Mouse (Mus musculus) olfactory bulb, adult 2 months (tissue): ENCODE data around the gene Ptprk. TPM values are rescaled to one million over a fixed set of nuclear protein-coding genes. Genes with fewer than 3 reads are reported as not detected.

ENCODE experiments used
- H3K27ac ChIP-seq: fragments of 200-500 bp; 2 replicates; pipeline ENCODE4 v1.5.1; 2012; ENCODE audit warnings: low read depth, low read length; ENCODE audit not compliant: insufficient read depth
- H3K4me1 ChIP-seq: fragments of 200-500 bp; 2 replicates; pipeline ENCODE4 v1.6.1; 2012; ENCODE audit warnings: low read length; ENCODE audit not compliant: control insufficient read depth, insufficient read depth
- H3K4me3 ChIP-seq: fragments of 200-500 bp; 2 replicates; pipeline ENCODE4 v1.5.1; 2012; ENCODE audit warnings: mild to moderate bottlenecking, low read depth, low read length, moderate library complexity; ENCODE audit not compliant: insufficient read depth
- CTCF ChIP-seq: fragments of 200-500 bp; IDR thresholded peaks from 2 replicates; pipeline ENCODE4 v1.5.1; 2012; ENCODE audit warnings: low read depth, mild to moderate bottlenecking, low read length, moderate library complexity; ENCODE audit not compliant: insufficient read depth
- POLR2A ChIP-seq: fragments of 200-500 bp; IDR thresholded peaks from 2 replicates; pipeline ENCODE4 v1.6.1; 2012; ENCODE audit warnings: mild to moderate bottlenecking, low read depth, low read length, moderate library complexity; ENCODE audit not compliant: insufficient read depth
- WGBS: fragments of 180-500 bp; shearing (Covaris S2); methylation state at CpG from one replicate; pipeline ENCODE4 v1.1.7; 2018; 5-methylcytosine and 5-hydroxymethylcytosine counted together
- polyA plus RNA-seq: library from polyadenylated mRNA; stranded (reverse); fragments of >200 nt; gene quantifications from 2 replicates; pipeline ENCODE4 v1.2.4, GENCODE M21; 2012; ENCODE audit warnings: low replicate concordance; ENCODE audit not compliant: missing spikeins, insufficient read depth, insufficient read length

Ptprk gene
- polyA plus RNA-seq, 1 experiment = not detected

DNA sequence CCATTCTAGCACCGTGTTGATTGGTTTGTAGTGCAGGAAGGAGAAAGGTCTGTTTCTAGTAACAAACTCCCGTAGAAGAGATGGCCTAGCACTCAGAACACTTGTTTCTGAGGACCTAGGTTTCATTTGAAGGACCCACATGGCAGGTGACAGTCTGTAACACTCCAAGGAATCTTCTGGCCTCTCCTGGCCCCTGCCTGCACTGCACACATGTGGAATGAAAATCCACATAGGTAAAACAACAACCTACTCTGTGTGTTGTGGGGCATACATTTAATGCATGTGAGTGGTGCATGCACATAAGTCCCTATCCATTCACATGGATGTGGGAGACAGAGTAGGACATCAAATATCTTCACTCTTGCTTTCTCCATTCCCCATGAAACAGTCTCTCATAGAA lies 204.1 kb downstream of the Ptprk start:
- no peaks in the 10 kb centered on the region for H3K4me1 ChIP-seq
- H3K4me3 ChIP-seq = no peak overlapping the region
- TF ChIP-seq POLR2A (no peak), CTCF (no peak)
- 95% methylated on average over 2 of the region's 2 CpGs for WGBS
- H3K27ac ChIP-seq = no peak overlapping the region

DNA sequence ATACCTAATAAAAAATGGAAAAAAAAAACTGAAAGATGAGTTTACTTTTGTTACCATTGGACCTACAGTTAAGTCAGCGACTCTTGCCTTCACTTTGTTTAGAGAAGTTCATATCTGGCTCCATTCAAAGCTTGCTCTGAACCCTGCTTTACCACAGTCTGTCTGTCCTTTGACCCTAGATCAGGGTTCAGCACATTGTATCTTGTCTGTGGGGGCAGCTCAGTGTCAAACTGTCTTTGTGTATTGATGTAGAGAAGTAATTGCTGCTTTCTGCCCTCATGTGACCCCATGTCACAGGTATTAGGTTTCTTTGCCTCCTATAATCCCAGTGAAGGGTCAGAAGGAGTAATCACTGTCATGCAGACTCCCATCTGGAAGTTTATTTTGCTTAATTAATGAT lies 222.9 kb downstream of the Ptprk start:
- TF ChIP-seq POLR2A = no peak
- H3K4me3 ChIP-seq = no peak overlapping the region
- H3K4me1 ChIP-seq = no peaks in the 10 kb centered on the region
- H3K27ac ChIP-seq = no peak overlapping the region
- WGBS = 87% methylated on average over 1 of the region's 1 CpGs

DNA sequence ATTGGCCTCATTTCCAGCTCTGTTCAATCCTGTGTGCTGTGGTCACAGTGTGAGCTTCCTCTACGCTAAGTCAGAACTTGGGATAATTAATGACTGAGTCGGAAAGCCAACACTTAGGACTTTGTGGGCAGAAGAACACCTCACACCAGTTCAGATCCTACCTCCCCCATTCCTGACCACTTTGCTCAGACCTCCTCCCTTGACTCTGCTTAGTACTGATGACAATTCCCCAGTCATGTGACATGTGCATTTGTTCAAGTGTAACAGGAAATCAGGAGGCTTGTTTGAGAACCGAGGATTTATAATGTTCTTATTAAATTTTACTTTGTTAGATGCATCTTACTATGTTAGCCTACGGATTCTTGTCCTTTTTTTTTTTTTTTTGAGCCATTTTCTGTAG lies 224.6 kb downstream of the Ptprk start:
- H3K4me1 ChIP-seq = no peaks in the 10 kb centered on the region
- H3K4me3 ChIP-seq = no peak overlapping the region
- WGBS = 89% methylated on average over 4 of the region's 4 CpGs
- TF ChIP-seq POLR2A (no peak), CTCF (no peak)
- no peak overlapping the region for H3K27ac ChIP-seq

DNA sequence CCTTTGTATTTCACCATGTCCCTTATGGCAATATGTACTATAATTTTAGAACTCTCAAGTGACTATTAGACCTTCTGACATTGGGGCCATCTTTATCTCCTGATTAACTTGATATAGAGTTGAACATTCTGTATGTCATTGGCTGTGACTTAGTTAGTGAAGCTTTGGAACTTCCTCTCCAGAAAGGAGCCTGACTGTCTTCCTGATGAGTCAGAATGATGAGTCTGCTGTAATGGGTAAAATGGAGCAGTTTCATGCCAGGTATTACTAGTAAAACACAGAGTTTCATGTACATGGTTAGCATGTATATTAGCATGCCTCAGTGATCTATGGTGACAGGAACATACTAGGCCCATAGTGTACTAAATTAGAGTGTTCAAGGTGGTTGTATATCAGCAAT lies 229.2 kb downstream of the Ptprk start:
- no peak overlapping the region for H3K27ac ChIP-seq
- no peak for TF ChIP-seq CTCF
- peaks cover 3% of the 10 kb centered on the region; the same call in 1 of the 2 replicates for H3K4me1 ChIP-seq
- H3K4me3 ChIP-seq = no peak overlapping the region

DNA sequence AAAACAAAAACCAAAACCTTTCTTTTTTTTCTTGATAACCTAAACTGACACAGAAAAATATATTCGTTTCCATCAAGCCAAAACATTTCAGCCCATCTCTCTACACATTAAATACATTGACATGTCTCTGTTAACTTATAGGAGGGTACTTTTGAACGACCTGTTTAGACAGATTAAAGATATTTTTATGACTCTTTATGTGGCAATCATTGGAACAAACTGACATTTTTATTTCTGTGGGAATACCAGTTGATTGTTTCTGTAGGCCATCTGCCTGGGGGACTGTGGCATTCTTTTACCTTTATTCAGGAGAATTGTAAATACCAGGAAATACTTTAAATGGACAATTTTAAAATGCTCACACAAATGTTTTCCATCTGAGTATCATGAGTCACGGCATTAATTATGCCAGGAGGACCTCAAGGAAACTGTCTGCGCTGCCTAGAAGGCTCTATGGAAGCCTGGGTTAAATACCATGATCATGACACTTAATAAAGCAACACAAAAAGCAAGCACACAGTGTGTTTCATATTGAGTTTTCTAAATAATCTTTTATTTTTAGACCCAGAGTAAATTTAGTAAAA lies 229.8 kb downstream of the Ptprk start:
- Histone ChIP-seq H3K4me1 (peaks cover 3% of the 10 kb centered on the region; the same call in 1 of the 2 replicates), H3K27ac (no peak overlapping the region), H3K4me3 (no peak overlapping the region)
- WGBS = 78% methylated on average over 4 of the region's 4 CpGs
- no peak for TF ChIP-seq POLR2A
- no peak for TF ChIP-seq CTCF

DNA sequence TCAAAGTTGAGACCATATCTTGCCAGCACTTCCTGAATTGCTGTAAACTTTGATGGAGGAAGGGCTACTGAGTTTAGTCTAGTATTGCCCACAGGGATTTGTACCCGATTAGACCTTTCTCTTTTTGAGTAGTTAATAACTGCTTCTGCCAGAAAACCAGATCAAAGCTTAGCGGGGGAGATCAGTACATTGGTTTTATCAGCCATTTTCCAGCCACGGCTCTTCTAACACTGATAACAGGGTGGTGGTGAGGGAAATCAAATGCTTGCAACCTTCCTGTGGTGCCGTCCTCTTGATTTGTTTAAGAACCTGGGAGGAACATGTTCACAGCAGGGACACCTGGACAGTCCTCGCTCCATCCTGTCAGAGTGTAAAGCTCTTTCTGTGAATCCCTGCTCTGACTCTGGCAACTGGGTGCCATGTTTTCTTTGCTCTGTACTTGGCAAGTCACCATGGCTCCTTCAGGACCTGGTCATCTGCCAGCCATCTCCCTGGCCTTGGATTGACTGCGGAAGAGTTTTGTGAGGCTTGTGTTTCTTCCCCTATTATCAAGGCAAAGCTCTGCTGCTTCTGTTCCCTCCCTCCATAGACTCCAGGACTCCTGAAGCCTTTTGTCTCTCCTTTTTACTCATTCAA lies 231.9 kb downstream of the Ptprk start:
- Histone ChIP-seq H3K4me1 (peaks cover 3% of the 10 kb centered on the region; the same call in 1 of the 2 replicates), H3K4me3 (no peak overlapping the region), H3K27ac (no peak overlapping the region)
- TF ChIP-seq CTCF (no peak), POLR2A (no peak)
- 29% methylated on average over 6 of the region's 6 CpGs for WGBS

DNA sequence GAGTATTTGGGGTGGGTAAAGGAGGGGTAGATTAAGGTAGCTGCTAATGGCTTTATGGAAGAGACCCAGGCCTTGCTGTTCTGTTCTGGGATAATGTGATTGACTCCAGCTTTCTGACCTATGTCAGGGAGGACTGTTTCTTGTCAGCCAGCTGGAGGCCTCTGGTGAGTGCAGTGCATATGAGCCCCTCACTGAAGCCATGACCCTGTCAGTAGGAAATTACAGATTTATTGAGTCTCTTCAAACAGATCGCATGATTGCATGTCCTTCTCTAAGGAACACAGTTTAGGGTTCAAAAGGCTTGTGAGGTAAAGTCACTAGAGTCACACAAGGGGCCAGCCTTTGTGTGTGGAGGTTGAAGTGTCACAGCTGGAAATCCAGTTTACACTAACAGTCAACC lies 236.7 kb downstream of the Ptprk start:
- no peak overlapping the region for H3K4me3 ChIP-seq
- WGBS = 87% methylated on average over 1 of the region's 1 CpGs
- TF ChIP-seq POLR2A (no peak), CTCF (no peak)

DNA sequence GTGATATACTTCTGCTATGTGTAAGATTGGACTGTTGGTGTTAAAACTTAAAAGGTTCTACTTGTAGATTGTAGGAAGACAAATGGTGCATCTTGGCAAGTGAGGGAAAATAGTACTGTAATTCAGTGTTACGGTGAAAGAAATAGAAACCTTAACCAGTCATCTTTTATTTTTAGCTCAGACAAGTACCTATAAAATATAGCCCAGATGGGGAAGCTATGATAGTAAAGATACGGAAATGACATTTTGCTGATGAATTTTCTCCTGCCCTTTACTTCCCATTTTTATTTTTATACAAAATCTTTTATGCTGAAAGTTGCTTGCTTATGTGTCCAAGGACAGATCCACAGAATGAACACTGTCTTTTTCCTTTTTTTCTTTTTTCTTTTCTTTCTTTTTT lies 248.4 kb downstream of the Ptprk start:
- Histone ChIP-seq H3K4me3 (no peak overlapping the region), H3K4me1 (no peaks in the 10 kb centered on the region), H3K27ac (no peak overlapping the region)
- WGBS = 91% methylated on average over 2 of the region's 2 CpGs
- TF ChIP-seq CTCF = no peak
- no peak for TF ChIP-seq POLR2A

More for the DNA sequence above, 236.7 kb downstream of the Ptprk start:
- Histone ChIP-seq H3K4me1 (peaks cover 3% of the 10 kb centered on the region; the same call in 1 of the 2 replicates), H3K27ac (no peak overlapping the region)

DNA sequence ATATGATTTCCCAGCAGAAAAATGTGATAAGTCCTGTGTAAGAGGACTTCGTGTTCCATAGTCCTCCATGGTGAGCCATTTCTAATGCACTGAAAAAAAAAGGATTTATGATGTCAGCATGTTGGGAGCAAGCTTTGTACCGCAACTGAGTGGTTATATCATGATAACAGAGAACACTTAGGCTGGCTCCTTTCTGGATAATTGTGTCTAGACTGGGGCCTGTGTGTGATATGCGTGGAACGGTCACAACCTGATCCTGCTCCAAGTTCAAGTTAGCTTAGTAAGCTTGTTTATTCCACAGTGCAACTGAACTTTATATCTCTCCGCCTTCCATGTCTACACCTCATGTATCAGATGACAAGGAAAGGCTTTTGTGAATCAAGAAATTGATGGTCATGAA lies 260.6 kb downstream of the Ptprk start:
- WGBS = 96% methylated on average over 5 of the region's 5 CpGs
- TF ChIP-seq CTCF = no peak
- H3K4me1 ChIP-seq = no peaks in the 10 kb centered on the region
- H3K4me3 ChIP-seq = no peak overlapping the region
- no peak overlapping the region for H3K27ac ChIP-seq

DNA sequence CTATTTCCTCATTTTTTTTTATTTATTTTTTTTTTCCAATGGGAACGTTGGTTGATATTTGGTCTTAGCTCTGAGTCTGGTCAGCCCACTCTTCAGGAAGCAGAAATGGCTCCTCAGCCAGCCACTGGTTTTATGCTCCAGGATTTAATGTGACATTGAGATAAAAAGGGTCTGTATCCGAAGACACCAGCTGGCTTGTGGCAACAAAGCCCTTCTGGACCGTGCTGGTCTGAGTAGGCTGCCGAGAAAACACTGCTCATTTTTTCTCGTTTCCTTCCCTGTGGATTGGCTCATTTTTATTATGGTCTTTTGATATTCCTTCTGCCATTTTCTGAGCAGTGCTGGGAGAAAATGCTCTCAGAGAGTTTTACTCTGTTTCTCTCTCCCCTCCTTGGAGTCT lies 263.9 kb downstream of the Ptprk start:
- Histone ChIP-seq H3K27ac (no peak overlapping the region), H3K4me1 (no peaks in the 10 kb centered on the region)
- TF ChIP-seq POLR2A = no peak
- TF ChIP-seq CTCF = no peak

DNA sequence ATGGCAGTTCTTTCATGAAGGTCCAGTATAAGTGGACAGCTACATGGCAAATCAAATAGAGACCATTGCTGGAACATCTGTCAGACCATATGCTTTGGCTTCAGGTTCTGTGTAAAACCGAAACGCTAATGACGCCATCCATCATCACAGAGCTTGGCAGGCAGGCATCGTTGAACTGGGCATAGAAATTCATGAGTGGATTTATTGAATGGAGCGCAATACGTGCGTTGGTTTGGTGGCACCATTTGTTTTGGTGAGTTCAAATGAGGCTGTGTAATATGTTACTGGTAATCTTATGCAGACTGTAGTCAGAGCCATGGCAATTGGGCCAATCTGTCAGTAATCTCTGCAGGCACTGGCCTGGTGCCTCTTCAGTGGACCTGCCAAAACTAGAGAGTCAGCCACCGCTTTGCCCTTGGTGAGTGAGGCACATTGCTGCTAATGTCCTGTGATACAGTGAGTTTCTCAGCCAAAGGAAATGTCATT lies 270.6 kb downstream of the Ptprk start:
- 47% methylated on average over 8 of the region's 8 CpGs for WGBS
- H3K4me1 ChIP-seq = no peaks in the 10 kb centered on the region
- TF ChIP-seq POLR2A = no peak
- TF ChIP-seq CTCF = no peak
- no peak overlapping the region for H3K27ac ChIP-seq
- H3K4me3 ChIP-seq = no peak overlapping the region

More for the DNA sequence above, 263.9 kb downstream of the Ptprk start:
- no peak overlapping the region for H3K4me3 ChIP-seq
- WGBS = 58% methylated on average over 5 of the region's 5 CpGs
